Mouse (Mus musculus) myocyte (in vitro differentiated cells): ENCODE data around the gene Ly9. TPM values are rescaled to one million over a fixed set of nuclear protein-coding genes. Genes with fewer than 3 reads are reported as not detected.

Source experiments
- H3K27me3 ChIP-seq: one replicate; pipeline ENCODE4 v1.6.1; 2011; ENCODE audit not compliant: control insufficient read depth, insufficient read depth, insufficient read length
- H3K36me3 ChIP-seq: one replicate; pipeline ENCODE4 v1.6.1; 2011; ENCODE audit not compliant: control insufficient read depth, insufficient read depth
- H3K4me2 ChIP-seq: one replicate; pipeline ENCODE4 v1.6.1; 2011; ENCODE audit warnings: low read depth, control low read depth
- H3K4me3 ChIP-seq: one replicate; pipeline ENCODE4 v1.5.1; 2011; ENCODE audit warnings: mild to moderate bottlenecking, control low read depth, moderate library complexity
- H3K79me2 ChIP-seq: one replicate; pipeline ENCODE4 v1.6.1; 2011; ENCODE audit not compliant: control insufficient read depth, insufficient read depth
- H3ac ChIP-seq: one replicate; pipeline ENCODE4 v1.6.1; 2011; ENCODE audit not compliant: control insufficient read depth, insufficient read length
- CEBPB ChIP-seq: IDR thresholded peaks from 2 replicates; pipeline ENCODE4 v1.6.1; 2011; ENCODE audit warnings: mild to moderate bottlenecking, moderate library complexity; ENCODE audit not compliant: poor library complexity, insufficient read depth, severe bottlenecking
- E2F4 ChIP-seq: IDR thresholded peaks from one replicate; pipeline ENCODE4 v1.6.1; 2011; ENCODE audit warnings: mild to moderate bottlenecking, control low read depth, moderate library complexity; ENCODE audit not compliant: insufficient read depth
- MAX ChIP-seq: IDR thresholded peaks from one replicate; pipeline ENCODE4 v1.6.1; 2011; ENCODE audit warnings: low read depth, mild to moderate bottlenecking, control low read depth
- MYOD1 ChIP-seq, 3 experiments: IDR thresholded peaks; one replicate each; pipeline ENCODE4 v1.6.1; 2011; ENCODE audit warnings: control low read depth in 2 of 3, low read depth in 2 of 3, mild to moderate bottlenecking in 2 of 3, moderate library complexity in 1 of 3; ENCODE audit not compliant: insufficient read length in 2 of 3, control insufficient read depth in 1 of 3
- MYOG ChIP-seq, 3 experiments: IDR thresholded peaks; one replicate each; pipeline ENCODE4 v1.6.1; 2011; ENCODE audit warnings: control low read depth in 2 of 3, low read depth in 2 of 3, mild to moderate bottlenecking in 2 of 3; ENCODE audit not compliant: insufficient read length in 2 of 3, control insufficient read depth in 1 of 3, insufficient read depth in 1 of 3
- POLR2A ChIP-seq: IDR thresholded peaks from one replicate; pipeline ENCODE4 v1.6.1; 2011; ENCODE audit warnings: low read depth, mild to moderate bottlenecking, control low read depth, moderate library complexity; ENCODE audit not compliant: insufficient read length
- POLR2AphosphoS2 ChIP-seq: IDR thresholded peaks from one replicate; pipeline ENCODE4 v1.6.1; 2011; ENCODE audit warnings: low read depth, control low read depth; ENCODE audit not compliant: insufficient read length
- REST ChIP-seq: IDR thresholded peaks from one replicate; pipeline ENCODE4 v1.6.1; 2011; ENCODE audit warnings: mild to moderate bottlenecking, control low read depth, moderate library complexity; ENCODE audit not compliant: insufficient read depth, insufficient read length
- SRF ChIP-seq: IDR thresholded peaks from one replicate; pipeline ENCODE4 v1.6.1; 2011; ENCODE audit warnings: low read depth; ENCODE audit not compliant: control insufficient read depth, insufficient read length
- TCF12 ChIP-seq: IDR thresholded peaks from one replicate; pipeline ENCODE4 v1.6.1; 2011; ENCODE audit warnings: mild to moderate bottlenecking, control low read depth; ENCODE audit not compliant: poor library complexity, insufficient read depth, severe bottlenecking
- TCF3 ChIP-seq: IDR thresholded peaks from one replicate; pipeline ENCODE4 v1.6.1; 2011; ENCODE audit warnings: low read depth, control low read depth; ENCODE audit not compliant: insufficient read length
- USF1 ChIP-seq: IDR thresholded peaks from one replicate; pipeline ENCODE4 v1.6.1; 2011; ENCODE audit warnings: low read depth, mild to moderate bottlenecking, control low read depth, moderate library complexity
- polyA plus RNA-seq: library from polyadenylated mRNA; unstranded; fragments of >200 nt; fragmentation: generic; extraction: Trizol; gene quantifications from one replicate; pipeline ENCODE4 v1.2.1, GENCODE M21; 2012; ENCODE audit warnings: missing spikeins

Gene Ly9
- polyA plus RNA-seq, 1 experiment: not detected

GRCm38 (mm10) chr1:171564247-171564646, 43.0 kb downstream of the Ly9 start:
- TF ChIP-seq MYOG (IDR thresholded peaks at IDR 0.05; ENCODE audit: control insufficient read depth in 1 of 3, insufficient read depth in 1 of 3, insufficient read length in 2 of 3, low read depth in 2 of 3) (no peak), TCF12 (no peak), USF1 (no peak), CEBPB (no peak), MAX (no peak), TCF3 (no peak), REST (no peak), POLR2A (no peak), E2F4 (no peak), POLR2AphosphoS2 (no peak), MYOD1 (IDR thresholded peaks at IDR 0.05; ENCODE audit: control insufficient read depth in 1 of 3, insufficient read length in 2 of 3, low read depth in 2 of 3) (no peak), SRF (no peak)
- Histone ChIP-seq H3ac (no peak overlapping the region), H3K36me3 (no peaks in the 10 kb centered on the region), H3K79me2 (no peaks in the 10 kb centered on the region), H3K27me3 (no peaks in the 10 kb centered on the region), H3K4me2 (no peak overlapping the region), H3K4me3 (no peak overlapping the region)

GRCm38 (mm10) chr1:171563042-171563441, 44.2 kb downstream of the Ly9 start:
- H3K4me2 ChIP-seq: no peak overlapping the region

GRCm38 (mm10) chr1:171561639-171562225, 45.5 kb downstream of the Ly9 start:
- Histone ChIP-seq H3ac (no peak overlapping the region), H3K4me3 (no peak overlapping the region), H3K4me2 (no peak overlapping the region), H3K27me3 (no peaks in the 10 kb centered on the region), H3K36me3 (no peaks in the 10 kb centered on the region), H3K79me2 (no peaks in the 10 kb centered on the region)
- TF ChIP-seq TCF3: no peak
- no peak for TF ChIP-seq MYOG (IDR thresholded peaks at IDR 0.05; ENCODE audit: control insufficient read depth in 1 of 3, insufficient read depth in 1 of 3, insufficient read length in 2 of 3, low read depth in 2 of 3)
- TF ChIP-seq SRF: no peak
- no peak for TF ChIP-seq USF1
- no peak for TF ChIP-seq REST
- no peak for TF ChIP-seq MYOD1 (IDR thresholded peaks at IDR 0.05; ENCODE audit: control insufficient read depth in 1 of 3, insufficient read length in 2 of 3, low read depth in 2 of 3)
- no peak for TF ChIP-seq CEBPB
- no peak for TF ChIP-seq TCF12
- no peak for TF ChIP-seq POLR2AphosphoS2
- TF ChIP-seq MAX: no peak
- TF ChIP-seq POLR2A: no peak
- no peak for TF ChIP-seq E2F4

More at GRCm38 (mm10) chr1:171563042-171563441, 44.2 kb downstream of the Ly9 start:
- Histone ChIP-seq H3K27me3 (no peaks in the 10 kb centered on the region), H3K36me3 (no peaks in the 10 kb centered on the region), H3ac (no peak overlapping the region), H3K4me3 (no peak overlapping the region), H3K79me2 (no peaks in the 10 kb centered on the region)
- no peak for TF ChIP-seq REST

- H3ac ChIP-seq: no peak overlapping the region
- H3K79me2 ChIP-seq: no peaks in the 10 kb centered on the region
- H3K27me3 ChIP-seq: no peaks in the 10 kb centered on the region
- no peak overlapping the region for H3K4me2 ChIP-seq
- no peak for TF ChIP-seq MYOD1 (IDR thresholded peaks at IDR 0.05; ENCODE audit: control insufficient read depth in 1 of 3, insufficient read length in 2 of 3, low read depth in 2 of 3)
- TF ChIP-seq POLR2A: no peak
- no peak for TF ChIP-seq MYOG (IDR thresholded peaks at IDR 0.05; ENCODE audit: control insufficient read depth in 1 of 3, insufficient read depth in 1 of 3, insufficient read length in 2 of 3, low read depth in 2 of 3)
- TF ChIP-seq E2F4: no peak
- TF ChIP-seq SRF: no peak
- no peak for TF ChIP-seq MAX
- no peak for TF ChIP-seq REST
- no peak for TF ChIP-seq POLR2AphosphoS2
- no peak for TF ChIP-seq TCF3
- TF ChIP-seq CEBPB: no peak
- no peak for TF ChIP-seq TCF12
- no peak for TF ChIP-seq USF1
- H3K4me3 ChIP-seq: no peak overlapping the region
- H3K36me3 ChIP-seq: no peaks in the 10 kb centered on the region
Measured at GRCm38 (mm10) chr1:171561200-171561599, 46.0 kb downstream of the Ly9 start.

- Histone ChIP-seq H3K27me3 (no peaks in the 10 kb centered on the region), H3K79me2 (no peaks in the 10 kb centered on the region), H3K4me3 (no peak overlapping the region), H3K4me2 (no peak overlapping the region), H3K36me3 (no peaks in the 10 kb centered on the region), H3ac (no peak overlapping the region)
- TF ChIP-seq MYOG (IDR thresholded peaks at IDR 0.05; ENCODE audit: control insufficient read depth in 1 of 3, insufficient read depth in 1 of 3, insufficient read length in 2 of 3, low read depth in 2 of 3) (no peak), REST (no peak), POLR2A (no peak), TCF3 (no peak), TCF12 (no peak), MAX (no peak), MYOD1 (IDR thresholded peaks at IDR 0.05; ENCODE audit: control insufficient read depth in 1 of 3, insufficient read length in 2 of 3, low read depth in 2 of 3) (no peak), POLR2AphosphoS2 (no peak), CEBPB (no peak), SRF (no peak), E2F4 (no peak), USF1 (no peak)
Measured at GRCm38 (mm10) chr1:171560262-171560661, 46.9 kb downstream of the Ly9 start.
